Mouse (Mus musculus) liver, embryonic 14.5 days (tissue): ENCODE measurements around the gene Myh6.

Experiments
- CTCF ChIP-seq: IDR thresholded peaks from 2 replicates; pipeline ENCODE4 v1.5.1; 2016; ENCODE audit warnings: antibody characterized with exemption, low read depth, control low read depth
- EP300 ChIP-seq: IDR thresholded peaks from 2 replicates; pipeline ENCODE4 v1.6.1; 2016; ENCODE audit warnings: antibody characterized with exemption, low read depth

DNA sequence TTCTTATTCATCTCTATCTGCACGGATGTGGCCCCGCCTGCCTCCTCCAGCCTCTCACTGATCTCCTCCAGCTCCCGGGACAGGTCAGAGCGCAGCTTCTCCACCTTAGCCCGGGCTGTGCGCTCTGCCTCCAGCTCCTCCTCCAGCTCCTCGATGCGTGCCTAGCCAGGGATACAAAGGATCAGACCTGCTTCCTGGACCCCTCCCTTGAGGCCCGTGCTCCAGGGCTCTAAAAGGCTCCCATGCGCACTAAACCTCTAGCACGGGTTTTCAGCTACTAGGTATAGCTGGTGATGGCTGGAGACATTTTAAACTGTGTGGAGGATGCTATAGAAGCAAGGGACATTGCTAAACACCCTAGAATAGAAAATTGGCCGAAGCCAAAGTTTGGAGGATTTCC lies 16.2 kb downstream of the Myh6 start:
- TF ChIP-seq EP300 (no peak), CTCF (no peak)
